Mouse (Mus musculus): ENCODE results near the gene Prrt1.
A peak's percentile ranks its signal among the peaks of the same experiment; 100 is the strongest.

GRCm38 (mm10) chr17:34627093-34627942 lies 2.0 kb upstream of the Prrt1 start:
- TF ChIP-seq POLR2A (IDR thresholded peaks at IDR 0.05; ENCODE audit: insufficient read depth, low read depth, low read length): no peak; the same call in none of the 2 replicates
- TF ChIP-seq CTCF (IDR thresholded peaks at IDR 0.05; ENCODE audit: insufficient read depth, low read depth, low read length): 0 out of 2 replicates have a peak, but pooled peaks have one; percentile 2

Measured in olfactory bulb, adult 2 months (tissue).